Mouse (Mus musculus) natural killer cell, adult 2 months (primary cell): ENCODE results near the gene Eif4e1b.

Experiments
- DNase-seq, 2 experiments: peaks; one replicate each; pipeline ENCODE4 v3.0.0; 2022; ENCODE audit warnings: low spot score in 2 of 2

The Eif4e1b gene

DNA sequence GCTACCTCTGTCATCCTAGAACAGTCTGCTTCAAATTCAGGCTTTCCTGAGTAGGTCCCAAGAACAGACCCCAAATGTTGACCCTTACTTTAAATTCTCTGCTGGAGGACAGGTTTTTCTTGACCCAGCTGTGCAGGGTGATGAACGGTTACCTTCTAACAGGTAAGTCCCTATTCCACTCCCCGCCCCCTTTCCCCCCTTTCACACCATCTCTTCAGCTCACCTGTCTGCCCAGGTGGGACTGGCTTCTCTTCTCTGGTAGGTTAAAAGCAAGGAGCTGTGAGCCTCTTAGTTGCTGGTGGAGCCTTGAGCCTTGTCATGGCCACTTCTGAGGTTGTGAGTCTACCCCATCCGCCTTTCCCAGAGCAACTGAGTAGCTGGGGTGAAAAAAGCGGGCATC, at the start of gene Eif4e1b:
Gene Eif4e1b (plus strand): TSS at position 301 of the 400 bp plus-strand sequence.
- no peak for DNase-seq

DNA sequence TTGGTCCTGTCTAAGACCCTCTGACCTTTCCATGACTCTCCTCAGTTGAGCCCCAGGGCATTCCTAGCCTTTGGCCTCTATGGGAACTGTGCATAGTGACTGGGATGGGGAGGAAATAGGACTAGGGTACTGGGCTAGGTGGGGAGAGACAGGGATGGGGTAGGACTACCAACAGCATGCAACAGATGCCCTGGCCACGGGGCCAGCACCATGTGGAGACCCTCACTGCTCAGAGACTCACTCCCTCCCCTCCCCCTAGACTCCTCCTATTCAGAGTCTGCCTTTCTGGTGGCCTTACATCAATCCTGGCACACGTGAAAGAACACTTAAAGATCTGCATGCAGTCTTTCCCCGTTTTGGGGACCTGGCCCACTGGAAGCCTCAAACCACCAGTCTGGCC, 46.9 kb upstream of the Eif4e1b start:
- DNase-seq = no peak

DNA sequence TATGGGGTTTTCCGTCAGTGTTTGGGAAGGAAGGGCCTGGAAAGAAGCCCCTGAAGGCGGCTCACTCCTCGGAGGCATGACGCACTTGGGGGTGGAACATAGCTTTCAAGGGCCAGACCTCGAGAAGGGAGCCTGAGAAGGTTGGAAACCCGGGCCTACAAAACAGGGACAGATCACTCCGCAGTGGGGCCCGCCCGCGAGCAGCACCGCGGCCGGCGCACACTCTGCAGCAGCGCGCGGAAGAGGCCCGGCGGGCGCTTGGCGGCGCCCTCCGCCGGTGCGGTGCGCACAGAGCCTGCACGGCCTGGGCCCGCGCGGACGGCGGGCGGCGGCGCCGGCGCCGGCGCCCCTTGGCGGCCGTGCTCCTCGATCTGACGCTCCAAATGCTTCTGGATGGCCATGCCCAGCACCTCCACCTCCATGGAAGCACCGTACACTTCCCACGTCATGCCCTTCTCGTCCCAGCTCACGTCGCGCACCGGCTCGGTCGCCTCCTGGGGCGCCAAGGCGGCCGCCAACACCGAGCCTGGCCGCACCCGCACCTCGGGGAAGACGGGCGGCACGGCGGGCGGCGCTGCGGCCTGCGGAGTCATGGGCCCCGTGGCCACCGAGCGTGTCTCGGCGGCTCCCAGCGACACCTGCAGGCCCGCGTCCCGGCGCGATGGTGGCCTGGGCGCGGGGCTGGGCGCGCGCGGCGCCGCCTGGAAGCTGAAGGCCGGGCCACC, 46.1 kb upstream of the Eif4e1b start:
- DNase-seq = no peak

DNA sequence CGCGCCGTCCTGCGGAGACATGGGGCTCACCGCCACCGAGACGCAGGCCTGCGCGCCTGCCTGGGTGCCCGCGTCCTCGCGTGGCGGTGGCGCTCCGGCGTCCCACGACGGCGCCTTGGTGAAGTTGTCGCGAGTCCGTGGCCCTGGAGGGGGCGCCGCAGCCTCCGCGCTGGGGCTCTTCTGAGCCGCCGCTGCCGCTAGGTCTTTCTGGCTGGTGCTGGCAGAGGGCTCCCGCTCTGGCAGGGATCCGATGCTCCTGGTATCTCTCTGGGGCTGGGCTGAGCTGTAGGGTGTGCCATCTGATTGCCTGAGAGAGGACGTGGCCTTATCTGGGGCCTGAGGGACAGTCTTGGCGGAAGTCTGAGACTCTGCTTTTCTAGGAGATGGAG, 45.6 kb upstream of the Eif4e1b start:
- no peak for DNase-seq

DNA sequence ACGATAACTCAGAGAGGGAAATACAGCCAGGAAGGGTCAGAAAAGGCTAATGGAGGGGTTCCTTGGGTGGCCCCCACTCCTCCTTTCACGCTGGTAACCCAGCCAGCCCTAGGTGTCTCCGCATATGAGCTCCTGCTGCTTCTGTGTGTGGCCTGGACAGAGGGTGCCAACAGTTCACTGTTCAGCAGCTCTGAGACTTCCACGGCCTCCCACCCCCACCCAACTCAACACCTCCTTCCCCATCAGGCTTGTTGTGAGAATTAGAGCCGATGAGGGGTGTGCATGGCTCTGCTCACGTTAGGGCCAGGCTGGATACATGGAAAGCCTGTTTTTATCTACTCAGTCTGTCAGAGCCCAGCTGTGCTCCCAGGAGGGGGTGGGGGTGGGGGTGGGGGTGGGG, 37.7 kb upstream of the Eif4e1b start:
- DNase-seq = no peak

DNA sequence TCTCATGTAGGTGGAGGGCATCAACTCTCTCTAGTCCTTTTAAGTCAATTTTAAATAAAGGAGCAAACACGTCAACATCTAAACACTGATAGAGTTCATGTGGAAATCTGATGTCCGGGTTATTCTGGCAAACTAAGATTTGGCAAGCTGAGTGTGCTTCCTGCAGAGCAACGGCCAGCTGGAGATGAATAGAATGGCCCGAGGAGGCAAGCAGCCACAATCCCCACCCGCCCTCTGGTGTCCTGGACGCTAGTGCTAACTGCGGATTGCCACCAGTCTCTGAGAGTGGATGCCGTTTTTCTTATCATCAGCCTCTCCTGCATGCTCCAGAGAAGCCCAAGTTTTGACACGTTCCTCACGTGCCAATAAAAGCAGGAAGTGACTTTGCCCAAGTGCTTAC, 36.9 kb upstream of the Eif4e1b start:
- DNase-seq = no peak

DNA sequence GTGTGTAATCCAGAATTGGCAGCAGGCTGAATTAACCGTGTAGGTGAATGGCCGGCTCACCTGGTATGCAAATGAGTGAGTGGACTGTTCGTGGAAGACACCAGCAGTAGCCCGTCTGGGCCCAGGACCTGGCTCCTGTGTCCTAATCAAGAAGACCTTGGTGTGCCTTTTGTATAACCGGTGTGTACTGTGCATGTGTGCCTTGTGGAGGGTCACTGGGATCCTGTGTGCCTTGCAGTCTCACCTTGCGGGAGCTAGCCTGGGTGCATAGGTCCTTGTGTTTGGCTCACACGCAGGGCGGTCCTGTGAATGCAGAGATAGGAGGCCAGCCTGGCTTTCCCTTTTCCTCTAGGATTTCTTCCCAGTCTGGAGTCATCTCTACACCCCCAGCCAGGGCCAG, 35.6 kb upstream of the Eif4e1b start:
- no peak for DNase-seq

DNA sequence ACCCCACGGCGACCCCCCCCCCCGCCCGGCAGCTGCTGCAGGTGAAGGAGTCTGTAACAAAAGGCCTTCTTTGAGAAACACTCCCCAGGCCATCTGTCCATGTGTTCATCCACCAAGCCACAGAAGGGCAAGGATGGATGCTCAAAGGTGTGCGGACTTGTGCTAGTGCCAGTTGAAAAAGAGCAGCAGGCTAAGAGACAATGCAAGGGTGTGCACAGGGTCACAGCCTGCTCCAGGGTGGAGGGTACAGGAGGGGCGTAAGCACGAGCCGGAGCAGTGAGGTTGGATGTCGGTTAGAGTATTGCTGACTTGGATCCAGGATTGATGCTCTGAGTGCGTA, 35.1 kb upstream of the Eif4e1b start:
- DNase-seq = no peak

DNA sequence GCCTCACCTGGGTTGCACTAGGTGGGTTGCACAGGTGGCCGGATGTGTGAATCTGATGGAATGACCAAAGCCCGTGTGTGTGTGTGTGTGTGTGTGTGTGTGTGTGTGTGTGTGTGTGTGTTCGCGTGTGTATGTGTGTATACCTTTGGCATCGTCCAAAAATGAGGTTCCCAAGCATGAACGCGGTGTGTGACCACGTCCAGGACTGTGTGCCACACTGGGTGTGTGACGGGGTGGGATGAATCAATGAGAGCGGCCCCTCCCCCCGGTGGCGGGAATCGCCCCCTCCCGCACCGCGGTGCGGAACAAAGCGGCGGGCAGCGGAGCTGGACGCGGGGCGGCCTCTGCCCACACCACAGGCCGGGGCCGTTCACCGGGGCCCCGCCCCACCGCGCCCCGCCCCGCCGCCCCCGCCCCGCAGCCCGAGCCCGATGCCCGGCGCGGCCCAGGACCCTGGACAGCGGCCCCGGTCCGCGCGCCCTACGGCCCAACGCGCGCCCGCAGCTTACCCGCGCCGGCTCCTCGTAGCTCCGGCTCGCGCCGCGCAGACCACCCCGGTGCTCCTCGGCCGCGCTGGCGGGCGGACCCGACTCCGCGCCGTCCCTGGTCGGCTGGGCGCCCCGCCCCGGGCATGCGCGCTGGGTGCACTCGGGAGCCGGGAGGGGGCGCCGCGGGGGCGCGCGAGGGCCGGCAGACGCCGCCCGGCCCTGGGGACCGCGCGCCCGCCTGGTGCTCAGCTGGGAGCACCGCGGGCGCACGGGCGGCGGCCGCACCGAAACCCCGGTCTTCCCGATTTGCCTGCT, 34.5 kb upstream of the Eif4e1b start:
- DNase-seq = no peak

DNA sequence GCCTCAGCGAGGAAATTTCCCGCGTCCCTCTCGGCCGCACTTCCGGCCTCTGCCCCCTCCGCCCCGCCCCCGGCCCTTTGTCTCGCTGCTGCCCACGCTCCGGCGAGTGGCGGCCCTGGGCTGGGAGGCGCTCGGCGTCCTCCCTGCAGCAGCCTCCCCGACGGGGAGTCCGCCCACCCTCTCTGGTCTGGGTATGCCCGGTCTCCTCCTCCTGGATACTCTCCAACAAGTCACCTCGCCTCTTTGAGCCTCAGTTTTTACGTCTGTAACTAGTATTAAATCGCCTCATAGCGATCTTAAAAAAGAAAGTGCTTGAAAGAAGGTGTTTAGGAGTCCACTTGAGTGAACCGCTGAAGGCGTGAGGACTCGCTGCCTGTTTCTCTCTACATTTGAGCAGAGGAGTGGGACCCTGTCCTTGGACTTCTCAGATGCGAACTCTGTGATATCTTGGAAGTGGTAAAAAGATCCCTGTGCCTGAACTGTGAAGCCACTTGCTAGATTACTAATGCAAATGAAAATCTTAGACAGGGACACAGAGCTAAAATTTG, 33.9 kb upstream of the Eif4e1b start, which contains the start of gene Gprin1:
Gene Gprin1 (minus strand): TSS at position 11 of the 548 bp plus-strand sequence.
- DNase-seq = no peak

DNA sequence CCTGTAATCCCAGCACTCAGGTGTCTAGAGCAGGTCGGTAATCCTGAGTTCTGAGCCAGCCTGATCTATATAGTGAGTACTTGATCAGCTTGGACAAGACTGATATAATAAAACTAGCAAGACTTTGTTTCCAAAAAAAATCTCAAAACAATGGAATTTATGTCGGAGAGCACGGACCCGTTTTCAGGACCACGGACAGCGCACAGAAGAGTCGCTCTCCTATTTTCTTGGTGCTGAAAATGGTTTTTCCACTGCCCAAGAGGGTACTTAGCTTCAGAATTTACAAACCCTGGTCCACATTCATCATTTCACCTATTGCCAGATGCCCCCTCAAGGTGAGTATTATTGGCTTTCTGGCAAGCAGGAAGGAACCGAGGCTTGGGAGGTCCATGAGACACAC, 33.1 kb upstream of the Eif4e1b start:
- no peak for DNase-seq

DNA sequence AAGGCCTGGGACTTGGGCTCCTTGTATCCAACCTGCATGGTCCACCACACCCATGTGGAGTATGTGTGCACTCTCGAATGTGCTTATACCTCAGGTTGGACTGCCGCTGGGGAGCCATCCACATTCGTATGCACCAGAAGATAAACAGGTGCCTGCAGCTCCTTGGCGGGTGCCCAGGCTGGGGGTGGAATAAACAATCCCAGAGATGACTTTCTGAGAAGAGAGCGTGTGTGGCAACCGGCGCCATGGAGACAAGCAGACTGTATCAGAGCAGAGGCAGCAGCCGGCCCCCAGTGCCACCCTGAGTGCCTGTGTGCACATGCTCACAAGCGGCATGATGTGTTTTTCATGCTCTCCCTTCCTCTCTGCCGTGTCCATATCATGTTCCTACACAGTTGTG, 31.1 kb upstream of the Eif4e1b start:
- DNase-seq = no peak

DNA sequence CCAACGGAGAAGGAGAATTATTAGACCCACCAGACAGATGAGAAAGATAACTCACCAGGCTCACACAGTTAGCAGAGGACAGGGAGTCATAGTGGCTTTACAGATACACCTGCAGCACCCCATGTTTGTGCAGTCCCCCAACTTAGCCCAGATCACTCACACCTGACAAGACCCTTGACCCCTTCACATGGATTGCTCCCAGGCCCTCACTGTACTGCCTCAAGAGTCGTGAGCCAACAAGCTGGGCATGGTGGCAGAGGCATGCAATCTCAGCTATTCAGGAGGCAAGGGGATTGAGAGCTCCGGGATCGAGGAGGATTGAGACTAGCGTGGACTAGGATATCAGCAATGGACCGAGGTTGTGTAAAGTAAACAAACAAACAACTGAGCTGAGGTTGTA, 30.1 kb upstream of the Eif4e1b start:
- DNase-seq = no peak

DNA sequence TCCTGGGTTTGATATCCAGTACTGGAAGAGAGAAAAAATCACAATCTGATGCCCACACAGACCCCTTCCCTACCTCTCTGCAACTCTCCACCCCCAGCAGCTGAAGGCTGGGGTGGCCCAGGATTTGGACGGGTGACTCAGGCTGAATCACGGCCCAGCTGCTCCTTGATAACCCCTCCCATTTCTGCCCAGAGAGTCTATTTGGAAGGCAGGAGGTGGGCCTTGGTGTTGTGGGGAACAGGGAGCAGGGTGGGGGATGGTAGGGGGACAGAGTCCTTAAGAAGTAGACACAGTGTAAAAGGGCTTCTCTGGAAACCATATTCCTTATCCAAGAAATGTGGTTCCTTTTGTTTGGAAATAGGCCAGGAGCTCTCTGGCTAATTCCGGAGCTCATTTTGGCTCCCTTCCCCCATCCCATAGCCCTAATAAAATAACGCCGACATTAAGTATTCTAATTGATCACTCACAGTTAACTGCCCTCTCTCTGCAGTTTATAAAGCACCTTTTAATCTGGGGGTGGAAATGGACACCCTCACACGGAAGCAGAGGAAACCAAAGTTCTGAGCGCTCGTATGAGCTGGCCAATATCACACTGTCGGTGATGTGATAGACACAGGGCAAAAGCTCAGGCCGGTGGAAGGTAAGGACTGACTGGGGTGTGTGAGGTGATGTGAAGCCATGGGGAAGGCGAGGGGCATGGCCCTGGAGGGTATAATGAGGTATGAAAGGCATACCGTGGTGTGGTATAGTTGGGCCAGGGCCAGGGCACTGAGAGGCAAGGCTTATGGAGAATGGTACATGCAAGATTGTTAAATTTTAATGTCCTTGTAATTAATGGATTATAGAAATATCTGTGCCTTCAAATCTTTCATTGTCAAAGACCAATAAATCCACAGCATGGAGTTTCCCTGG, 29.4 kb upstream of the Eif4e1b start:
- DNase-seq = no peak

DNA sequence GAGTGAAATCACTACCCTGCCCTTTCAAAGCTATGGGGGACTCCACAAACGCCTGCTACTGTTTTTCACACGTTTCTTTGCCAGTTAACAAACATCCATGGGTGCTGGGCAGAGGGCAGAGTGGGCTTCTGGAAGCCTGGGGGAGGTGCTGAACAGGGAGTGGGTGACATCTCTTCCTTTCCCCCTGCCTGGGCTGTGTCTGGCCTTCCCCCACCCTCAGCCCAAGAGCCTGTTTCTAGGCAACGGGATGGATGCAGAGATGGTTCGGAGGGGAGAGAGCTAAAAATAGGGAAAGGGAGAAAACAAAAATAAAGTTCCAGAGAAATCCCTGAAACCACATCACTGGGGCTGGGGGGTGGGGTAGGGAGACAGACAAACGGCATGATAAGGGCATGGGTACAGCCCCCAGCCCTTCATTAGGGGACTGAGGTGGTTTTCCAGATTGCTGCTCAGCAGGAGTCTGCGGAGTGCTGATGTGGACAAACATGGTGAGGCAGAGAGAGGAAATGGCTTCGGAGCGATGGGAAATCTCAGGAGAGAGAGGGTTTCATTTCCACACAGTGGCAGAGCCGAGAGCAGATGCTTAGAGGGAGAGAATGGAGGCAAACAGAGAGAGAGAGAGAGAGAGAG, 28.5 kb upstream of the Eif4e1b start:
- DNase-seq = no peak

DNA sequence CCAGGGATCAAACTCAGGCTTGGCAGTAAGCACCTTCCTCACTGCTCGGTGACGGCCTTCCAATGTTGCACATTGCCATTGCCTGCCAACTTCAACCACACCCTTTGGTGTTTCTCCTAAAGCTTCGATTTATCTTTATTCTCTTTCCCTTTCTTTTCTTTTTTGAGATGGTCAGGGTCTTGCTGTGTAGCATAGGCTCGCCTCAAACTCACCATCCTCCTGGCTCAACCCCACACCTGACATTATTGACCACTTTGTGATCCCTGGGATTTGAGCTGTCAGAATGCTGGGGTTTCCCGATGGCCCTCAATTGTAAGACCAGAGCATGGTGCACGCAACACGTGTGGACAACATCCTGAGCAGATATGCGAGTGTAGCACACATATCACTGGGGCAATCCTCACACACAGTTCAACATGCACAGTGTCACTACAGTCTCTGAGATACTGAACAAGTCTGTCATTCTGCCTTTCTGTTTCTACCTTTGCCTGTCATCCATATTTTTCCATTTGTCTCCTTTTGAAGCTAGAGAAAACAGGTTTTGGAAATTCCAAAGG, 27.6 kb upstream of the Eif4e1b start:
- DNase-seq = no peak

DNA sequence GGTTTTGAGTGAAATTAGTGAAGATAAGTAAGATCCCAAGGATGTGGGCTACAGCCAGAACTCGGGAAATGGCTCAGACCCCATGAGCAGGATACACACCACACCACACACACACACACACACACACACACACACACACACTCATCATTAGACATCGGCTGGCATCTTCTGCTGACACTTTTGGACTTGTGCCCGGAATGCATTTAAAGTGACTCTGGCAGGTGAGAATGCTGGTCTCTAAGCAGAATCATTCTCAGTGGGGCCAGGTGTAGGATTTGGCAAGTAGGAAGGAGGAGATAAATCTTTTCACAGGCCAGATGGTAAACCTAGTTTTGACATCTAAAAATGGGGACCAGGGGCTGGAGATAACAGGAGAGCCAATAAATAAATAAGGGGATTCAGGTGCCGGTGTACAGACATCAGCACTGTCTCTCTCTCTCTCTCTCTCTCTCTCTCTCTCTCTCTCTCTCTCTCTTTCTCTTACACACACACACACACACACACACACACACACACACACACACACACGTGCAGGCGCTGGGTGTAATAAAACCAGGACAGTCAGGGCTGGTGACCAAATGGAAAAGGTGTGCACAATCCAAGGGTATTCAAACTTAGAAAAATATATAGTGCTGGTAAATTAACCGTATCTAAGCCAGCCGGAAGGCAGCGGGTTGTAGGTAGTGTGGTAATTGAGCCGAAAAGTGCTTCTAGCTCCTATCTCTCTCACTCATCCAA, 26.5 kb upstream of the Eif4e1b start:
- DNase-seq = no peak

DNA sequence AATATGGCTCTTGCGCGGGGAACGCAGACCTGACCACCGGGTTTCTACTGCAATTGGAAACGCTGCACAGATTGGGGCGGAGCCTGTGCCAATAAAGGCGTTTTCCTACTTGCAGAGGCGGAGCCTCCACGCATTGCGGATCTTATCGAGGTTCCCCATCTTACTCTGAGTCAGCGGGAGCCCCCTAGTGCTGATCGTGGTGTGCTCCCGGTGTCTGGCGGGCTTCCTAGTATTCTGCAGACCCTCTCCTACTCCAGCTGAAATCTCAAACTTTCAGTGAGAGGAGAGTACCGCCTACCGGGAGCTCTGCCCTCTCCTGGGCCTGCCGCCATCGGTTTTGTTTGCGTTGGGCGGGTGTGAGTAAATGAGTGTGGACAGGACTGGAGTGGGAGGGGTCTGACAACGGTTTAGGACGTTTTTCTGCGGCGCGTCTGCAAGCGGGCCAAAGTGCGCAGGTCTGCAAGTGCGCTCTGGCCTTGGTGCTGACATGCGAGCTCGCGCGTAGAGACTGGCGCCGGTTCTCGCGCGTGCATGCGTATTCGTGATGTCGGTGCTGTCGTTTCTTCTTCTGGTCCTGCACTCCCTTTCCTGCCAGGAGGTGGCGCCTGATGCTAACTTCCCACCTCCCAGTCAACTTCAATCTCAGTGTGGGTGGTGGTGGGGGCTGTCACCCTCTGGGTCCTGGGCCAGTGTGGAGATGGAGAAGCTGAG, 25.6 kb upstream of the Eif4e1b start:
- DNase-seq = peak; percentile 39 to 57

DNA sequence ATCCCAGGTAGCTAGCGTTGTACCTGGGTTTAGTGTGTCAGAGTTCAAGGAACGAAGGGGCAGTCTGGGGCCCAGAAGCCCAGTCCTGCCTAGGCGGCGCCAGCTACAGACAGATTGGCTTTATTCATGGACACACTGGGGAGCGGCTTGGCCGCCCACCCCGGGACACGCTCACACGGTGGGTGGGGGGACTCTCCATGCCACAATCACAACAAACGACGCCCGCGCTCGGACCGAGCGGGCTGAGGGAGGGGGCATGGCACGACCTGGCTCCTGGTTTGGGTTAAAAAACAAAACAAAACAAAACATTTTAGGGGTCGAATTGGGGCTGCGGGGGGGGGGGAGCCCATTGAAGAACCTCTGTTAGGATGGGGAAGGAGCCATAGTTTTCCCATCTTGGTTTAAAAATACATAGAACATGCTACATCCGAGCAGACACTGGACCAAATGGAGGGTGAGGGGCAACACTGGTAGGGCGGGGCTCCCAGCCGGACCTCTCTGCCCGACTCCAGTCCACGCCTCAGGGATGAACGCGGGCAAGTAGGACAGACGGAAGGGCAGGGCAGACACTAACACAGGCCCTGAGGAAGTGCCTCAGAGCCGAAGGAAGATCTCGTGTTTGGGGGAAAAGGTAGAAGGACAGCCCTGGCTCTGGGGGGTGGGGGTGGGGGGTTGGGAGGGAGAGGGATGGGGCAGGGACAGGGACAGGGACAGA, 24.9 kb upstream of the Eif4e1b start:
- no peak for DNase-seq
